Mouse (Mus musculus): ENCODE measurements around the gene Eml2. TPM values are rescaled to one million over a fixed set of nuclear protein-coding genes. Genes with fewer than 3 reads are reported as not detected.

The Eml2 gene
- total and polyA plus RNA-seq, 2 experiments from 2014 or later: 13.4 to 89.0 TPM

DNA sequence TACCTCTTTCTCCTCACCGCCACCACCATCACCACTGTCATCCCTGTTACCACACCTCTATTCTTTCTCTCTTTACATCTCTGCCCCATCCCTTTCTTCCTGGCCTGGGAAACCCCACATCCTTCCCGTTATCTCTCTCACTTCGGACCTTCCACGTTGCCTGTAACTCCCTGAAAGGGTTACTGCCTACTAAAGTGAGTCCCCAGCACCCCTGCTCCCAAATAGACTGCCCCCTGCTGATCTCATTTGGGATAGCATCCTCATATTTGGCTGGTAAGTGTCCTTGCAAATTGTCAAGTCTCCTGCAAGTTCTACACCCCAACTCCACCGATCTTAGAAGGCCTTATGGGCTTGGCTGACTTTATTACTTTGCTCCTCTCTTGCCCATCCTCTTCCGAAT lies 20.5 kb downstream of the Eml2 start:
- Histone ChIP-seq H3K9ac (replicated peaks; ENCODE audit: low read length, poor library complexity, severe bottlenecking) (no peak overlapping the region), H3K27me3 (ENCODE audit: insufficient read depth, low read length) (no peaks in the 10 kb centered on the region), H3K4me3 (ENCODE audit: low read depth, low read length) (no peak overlapping the region), H3K4me1 (ENCODE audit: insufficient read depth, low read length) (no peaks in the 10 kb centered on the region), H3K9me3 (ENCODE audit: low read length) (no peaks in the 10 kb centered on the region), H3K27ac (ENCODE audit: low read depth, low read length) (no peak overlapping the region), H3K4me2 (ENCODE audit: low read depth, low read length, poor library complexity, severe bottlenecking) (no peak overlapping the region), H3K36me3 (ENCODE audit: insufficient read depth, low read length) (peaks cover 61% of the 10 kb centered on the region)
- 64% methylated on average over 6 of the region's 6 CpGs for WGBS
- peak; percentile 70 for TF ChIP-seq CTCF (IDR thresholded peaks at IDR 0.05)
- ATAC-seq (ENCODE audit: low FRiP score): no peak
- DNase-seq (ENCODE audit: low spot score): peak; percentile 24

DNA sequence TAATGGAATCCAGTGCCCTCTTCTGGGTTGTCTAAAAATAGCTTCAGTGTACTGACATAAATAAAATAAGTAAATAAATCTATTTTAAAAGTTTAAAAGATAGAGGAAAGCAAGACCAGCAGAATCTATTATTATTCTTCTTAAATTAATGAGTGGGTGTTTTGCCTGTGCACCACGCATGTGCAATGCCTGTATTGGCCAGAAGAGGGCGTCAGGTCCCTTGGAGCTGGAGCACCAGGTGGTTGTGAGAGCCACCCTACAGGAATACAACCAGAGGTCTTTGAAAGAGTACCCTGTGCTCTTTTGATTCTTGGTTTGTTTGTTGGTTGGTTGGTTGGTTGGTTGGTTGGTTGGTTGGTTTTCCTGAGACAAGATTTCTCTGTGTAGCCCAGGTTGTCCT lies 21.8 kb downstream of the Eml2 start:
- no peaks in the 10 kb centered on the region for H3K27me3 ChIP-seq (ENCODE audit: insufficient read depth, low read length)
- TF ChIP-seq CTCF (IDR thresholded peaks at IDR 0.05): peak; percentile 63
- no peak overlapping the region for H3K27ac ChIP-seq (ENCODE audit: low read depth, low read length)
- no peak overlapping the region for H3K4me2 ChIP-seq (ENCODE audit: low read depth, low read length, poor library complexity, severe bottlenecking)
- H3K9me3 ChIP-seq (ENCODE audit: low read length): no peaks in the 10 kb centered on the region
- ATAC-seq (ENCODE audit: low FRiP score): no peak
- no peak overlapping the region for H3K9ac ChIP-seq (replicated peaks; ENCODE audit: low read length, poor library complexity, severe bottlenecking)
- H3K4me1 ChIP-seq (ENCODE audit: insufficient read depth, low read length): no peaks in the 10 kb centered on the region
- peaks cover 59% of the 10 kb centered on the region for H3K36me3 ChIP-seq (ENCODE audit: insufficient read depth, low read length)
- DNase-seq (ENCODE audit: low spot score): no peak
- no peak overlapping the region for H3K4me3 ChIP-seq (ENCODE audit: low read depth, low read length)
- 28% methylated on average over 2 of the region's 2 CpGs for WGBS

GRCm38 (mm10) chr7:19201660-19202059 lies 25.4 kb downstream of the Eml2 start:
- H3K9ac ChIP-seq (replicated peaks; ENCODE audit: low read length, poor library complexity, severe bottlenecking): no peak overlapping the region
- no peak for DNase-seq (ENCODE audit: low spot score)
- no peak for ATAC-seq (ENCODE audit: low FRiP score)
- H3K36me3 ChIP-seq (ENCODE audit: insufficient read depth, low read length): peaks cover 41% of the 10 kb centered on the region
- no peak overlapping the region for H3K27ac ChIP-seq (ENCODE audit: low read depth, low read length)
- H3K4me3 ChIP-seq (ENCODE audit: low read depth, low read length): no peak overlapping the region
- no peaks in the 10 kb centered on the region for H3K4me1 ChIP-seq (ENCODE audit: insufficient read depth, low read length)
- H3K9me3 ChIP-seq (ENCODE audit: low read length): no peaks in the 10 kb centered on the region
- no peaks in the 10 kb centered on the region for H3K27me3 ChIP-seq (ENCODE audit: insufficient read depth, low read length)
- no peak for TF ChIP-seq CTCF (IDR thresholded peaks at IDR 0.05)
- 72% methylated on average over 13 of the region's 15 CpGs for WGBS
- H3K4me2 ChIP-seq (ENCODE audit: low read depth, low read length, poor library complexity, severe bottlenecking): no peak overlapping the region

- no peak overlapping the region for H3K4me2 ChIP-seq (ENCODE audit: low read depth, low read length, poor library complexity, severe bottlenecking)
- WGBS: 63% methylated on average over 15 of the region's 15 CpGs
- no peak overlapping the region for H3K4me3 ChIP-seq (ENCODE audit: low read depth, low read length)
- H3K4me1 ChIP-seq (ENCODE audit: insufficient read depth, low read length): no peaks in the 10 kb centered on the region
- H3K27ac ChIP-seq (ENCODE audit: low read depth, low read length): no peak overlapping the region
- no peak for TF ChIP-seq CTCF (IDR thresholded peaks at IDR 0.05)
- DNase-seq (ENCODE audit: low spot score) (no peak), ATAC-seq (ENCODE audit: low FRiP score) (no peak)
- H3K9ac ChIP-seq (replicated peaks; ENCODE audit: low read length, poor library complexity, severe bottlenecking): no peak overlapping the region
- H3K9me3 ChIP-seq (ENCODE audit: low read length): no peaks in the 10 kb centered on the region
- peaks cover 36% of the 10 kb centered on the region for H3K36me3 ChIP-seq (ENCODE audit: insufficient read depth, low read length)
- no peaks in the 10 kb centered on the region for H3K27me3 ChIP-seq (ENCODE audit: insufficient read depth, low read length)
These were observed 26.0 kb downstream of the Eml2 start for GRCm38 (mm10) chr7:19202065-19202850.

- no peak for TF ChIP-seq CTCF (IDR thresholded peaks at IDR 0.05)
- no peak for DNase-seq (ENCODE audit: low spot score)
- no peak for ATAC-seq (ENCODE audit: low FRiP score)
- H3K4me1 ChIP-seq (ENCODE audit: insufficient read depth, low read length): no peaks in the 10 kb centered on the region
- H3K27me3 ChIP-seq (ENCODE audit: insufficient read depth, low read length): no peaks in the 10 kb centered on the region
- 85% methylated on average over 13 of the region's 13 CpGs for WGBS
- peaks cover 12% of the 10 kb centered on the region; the same call in 1 of the 2 replicates for H3K36me3 ChIP-seq (ENCODE audit: insufficient read depth, low read length)
- H3K9ac ChIP-seq (replicated peaks; ENCODE audit: low read length, poor library complexity, severe bottlenecking): no peak overlapping the region
- H3K9me3 ChIP-seq (ENCODE audit: low read length): no peaks in the 10 kb centered on the region
- H3K27ac ChIP-seq (ENCODE audit: low read depth, low read length): no peak overlapping the region
- no peak overlapping the region for H3K4me2 ChIP-seq (ENCODE audit: low read depth, low read length, poor library complexity, severe bottlenecking)
- no peak overlapping the region for H3K4me3 ChIP-seq (ENCODE audit: low read depth, low read length)
These were observed 32.1 kb downstream of the Eml2 start for GRCm38 (mm10) chr7:19208201-19208910.

- Histone ChIP-seq H3K27ac (ENCODE audit: low read depth, low read length) (no peak overlapping the region), H3K4me2 (ENCODE audit: low read depth, low read length, poor library complexity, severe bottlenecking) (no peak overlapping the region), H3K9me3 (ENCODE audit: low read length) (no peaks in the 10 kb centered on the region), H3K4me1 (ENCODE audit: insufficient read depth, low read length) (no peaks in the 10 kb centered on the region), H3K27me3 (ENCODE audit: insufficient read depth, low read length) (no peaks in the 10 kb centered on the region), H3K36me3 (ENCODE audit: insufficient read depth, low read length) (peaks cover 8% of the 10 kb centered on the region; the same call in 1 of the 2 replicates), H3K4me3 (ENCODE audit: low read depth, low read length) (no peak overlapping the region), H3K9ac (replicated peaks; ENCODE audit: low read length, poor library complexity, severe bottlenecking) (no peak overlapping the region)
- WGBS: 52% methylated on average over 7 of the region's 7 CpGs
- TF ChIP-seq CTCF (IDR thresholded peaks at IDR 0.05): peak; percentile 88
- ATAC-seq (ENCODE audit: low FRiP score) (no peak), DNase-seq (ENCODE audit: low spot score) (peak; percentile 72)
These were observed 32.8 kb downstream of the Eml2 start for GRCm38 (mm10) chr7:19208944-19209472.
